Mouse (Mus musculus) megakaryocyte progenitor cell, adult 5-6 weeks (primary cell): ENCODE measurements at regions not wholly inside any gene's neighbourhood (a gene's known extent, or its start where the extent isn't known, plus 50 kb on each side); places are given as distances from the start of the nearest gene placed in this dataset.
A peak's percentile ranks its signal among the peaks of the same experiment; 100 is the strongest.

Experiments
- ATAC-seq: replicated peaks from 2 replicates; pipeline ENCODE4 v1.8.0; 2016; ENCODE audit warnings: mild to moderate bottlenecking, moderate TSS enrichment, inconsistent platforms; ENCODE audit not compliant: poor library complexity

DNA sequence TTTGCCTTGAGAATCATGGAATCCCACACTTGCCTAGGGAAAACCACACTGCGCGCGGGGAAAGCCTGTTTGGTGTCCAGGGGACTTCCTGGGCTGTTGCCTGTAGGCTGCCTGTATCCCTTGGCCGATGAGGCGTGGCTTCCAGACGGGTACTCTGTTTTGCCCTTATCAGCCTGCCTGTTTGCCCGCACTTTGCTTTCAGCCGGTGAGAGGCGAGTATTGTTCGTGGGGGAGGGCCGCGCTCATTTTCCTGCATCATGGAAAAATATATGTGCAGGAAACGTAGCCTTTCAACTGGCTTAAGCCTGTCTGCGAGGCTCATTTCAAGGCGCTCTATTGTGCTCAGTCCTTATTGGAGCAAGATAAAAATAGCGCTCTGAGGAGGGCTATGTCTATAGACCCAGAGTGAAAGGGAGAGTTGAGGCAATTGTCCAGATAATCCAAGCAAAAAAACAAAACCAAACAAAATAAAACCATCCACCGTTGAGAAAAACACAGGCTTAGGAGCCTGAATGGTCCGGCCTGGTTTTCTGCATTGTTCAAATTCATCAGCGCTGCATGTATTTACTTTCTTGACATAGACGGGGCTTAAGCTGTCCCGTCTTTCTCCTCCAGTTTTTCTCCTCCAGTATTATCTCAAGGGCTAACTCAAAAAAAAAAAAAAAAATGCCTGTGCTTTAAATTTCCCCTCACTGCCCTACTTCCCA lies 67.9 kb downstream of the Klf5 start:
- no peak for ATAC-seq

DNA sequence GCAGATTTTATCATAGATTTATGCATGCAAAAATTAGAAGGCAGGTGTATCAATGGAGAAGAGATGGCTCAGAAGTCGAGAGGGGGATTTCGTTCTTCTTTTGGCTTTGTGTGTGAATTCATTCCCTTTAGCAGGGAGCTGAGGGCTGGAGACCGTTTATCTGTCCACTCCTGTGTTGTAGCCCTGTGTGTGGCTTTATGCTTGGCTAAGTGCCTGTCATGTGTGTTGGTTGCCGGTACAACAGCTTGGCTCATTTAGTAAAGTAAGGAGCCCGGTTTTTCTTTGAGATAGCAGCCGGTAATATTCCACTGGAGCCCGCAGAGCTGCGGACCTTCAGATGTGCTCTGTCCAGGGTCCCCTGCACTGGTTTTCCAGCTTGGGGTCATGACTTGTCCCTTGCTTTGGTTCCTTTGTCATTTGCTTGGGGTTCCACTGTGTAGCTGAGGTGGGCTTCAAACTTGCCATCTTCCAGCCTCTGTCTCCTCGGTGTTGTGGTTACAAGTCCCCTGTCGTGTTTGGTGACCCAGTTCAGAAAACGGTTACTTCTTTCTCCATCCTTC lies 68.6 kb downstream of the Klf5 start:
- ATAC-seq = no peak

DNA sequence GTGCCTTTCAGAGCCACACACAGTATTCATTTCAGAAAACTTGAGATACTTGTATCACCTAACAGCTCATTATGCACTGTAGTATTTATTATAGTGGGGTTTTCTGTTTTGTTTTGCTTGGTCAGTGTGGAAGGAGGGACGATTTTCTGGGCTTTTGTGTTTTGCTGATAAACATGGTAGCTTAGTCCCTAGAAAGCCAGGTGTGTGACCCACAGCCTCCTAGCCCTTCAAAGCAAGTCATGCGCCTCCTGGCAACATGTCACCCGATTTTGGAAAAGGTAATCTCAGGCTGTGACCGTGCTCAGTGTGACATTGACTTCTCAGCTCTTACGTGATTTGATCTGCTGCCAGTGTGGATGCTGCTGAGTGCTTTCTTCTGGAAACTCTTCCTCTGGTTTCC lies 70.9 kb downstream of the Klf5 start:
- ATAC-seq = no peak

DNA sequence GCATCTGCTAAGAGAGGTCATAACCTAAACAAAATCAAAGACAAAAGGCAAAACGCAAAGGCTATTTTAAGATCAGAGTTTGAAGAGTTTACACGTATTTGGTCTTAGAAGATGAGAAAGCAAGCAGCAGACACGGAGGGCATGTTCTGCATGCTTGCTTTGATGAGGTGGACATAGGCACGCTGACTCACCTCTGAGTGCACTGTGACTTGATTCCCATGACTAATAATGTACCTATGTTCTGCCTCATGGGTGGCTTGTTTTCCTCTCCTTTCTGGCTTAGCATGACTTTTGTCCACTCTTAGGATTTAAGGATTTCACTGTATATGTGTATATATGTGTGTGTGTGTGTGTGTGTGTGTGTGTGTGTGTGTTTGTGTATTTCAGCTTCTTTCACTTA lies 75.2 kb downstream of the Klf5 start:
- ATAC-seq = no peak

DNA sequence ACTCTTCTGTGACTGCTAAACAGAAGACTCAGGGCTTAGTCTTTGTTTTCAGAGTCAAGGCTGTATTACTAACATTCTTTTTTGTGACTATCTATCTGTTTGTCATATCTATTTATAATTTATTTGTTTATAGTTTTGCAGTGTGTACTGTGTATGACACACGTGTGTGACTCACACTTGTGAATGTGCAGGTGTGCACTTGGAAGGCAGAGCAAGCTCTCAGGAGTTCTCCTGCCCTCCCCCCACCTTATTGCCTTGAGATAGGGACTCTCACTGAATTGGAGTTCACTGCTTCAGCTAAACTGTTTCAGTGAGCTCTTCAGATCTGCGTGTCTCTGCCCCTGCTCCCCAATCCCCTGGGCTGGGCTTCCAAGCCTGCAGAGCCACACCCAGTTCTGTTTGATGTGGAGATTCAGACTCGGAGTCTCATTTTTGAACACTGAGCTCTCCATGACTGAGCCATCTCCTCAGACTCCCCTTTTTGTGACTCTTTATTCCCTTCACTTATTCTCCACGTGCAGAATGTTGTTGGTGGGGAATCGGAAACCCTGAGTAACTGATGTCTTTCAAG lies 76.6 kb downstream of the Klf5 start:
- no peak for ATAC-seq

DNA sequence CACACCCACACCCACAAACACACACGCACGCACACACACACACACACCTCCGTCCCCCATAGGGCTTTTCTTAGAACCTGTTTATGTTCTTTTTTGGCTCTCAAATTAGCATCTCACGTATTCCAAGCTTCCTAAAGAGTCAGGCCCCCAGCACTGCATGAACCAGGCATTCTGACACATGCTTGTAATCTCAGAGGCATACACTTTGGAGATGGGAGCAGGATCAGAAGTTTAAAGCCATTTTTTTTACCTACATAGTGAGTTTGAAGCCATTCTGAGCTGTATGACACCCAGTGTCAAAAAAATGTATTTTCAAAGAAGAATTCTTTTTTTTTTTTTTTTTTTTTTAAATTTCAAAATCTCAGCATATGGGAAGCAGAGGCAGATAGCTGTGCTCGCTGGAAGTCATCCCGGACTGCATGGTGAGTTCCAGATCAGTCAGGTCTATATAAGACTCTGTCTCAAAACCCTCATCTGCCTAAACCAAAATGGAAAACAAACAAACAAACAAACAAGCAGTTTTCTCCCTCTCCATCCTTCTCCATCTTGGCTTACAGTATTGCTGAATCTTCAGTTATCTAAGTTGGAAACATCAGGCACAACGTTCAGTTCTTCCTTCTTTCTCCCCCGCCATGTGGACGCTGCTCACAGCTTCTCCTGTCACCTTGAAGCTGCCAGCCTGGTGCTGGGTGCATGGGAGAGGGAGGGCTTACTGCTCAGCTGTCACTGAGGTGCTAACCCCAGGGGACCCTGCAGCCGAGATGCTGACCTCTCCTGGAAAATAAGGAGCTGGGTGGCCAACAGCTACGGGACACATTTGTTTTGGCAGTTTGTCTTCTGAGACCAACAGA lies 78.4 kb downstream of the Klf5 start:
- no peak for ATAC-seq

DNA sequence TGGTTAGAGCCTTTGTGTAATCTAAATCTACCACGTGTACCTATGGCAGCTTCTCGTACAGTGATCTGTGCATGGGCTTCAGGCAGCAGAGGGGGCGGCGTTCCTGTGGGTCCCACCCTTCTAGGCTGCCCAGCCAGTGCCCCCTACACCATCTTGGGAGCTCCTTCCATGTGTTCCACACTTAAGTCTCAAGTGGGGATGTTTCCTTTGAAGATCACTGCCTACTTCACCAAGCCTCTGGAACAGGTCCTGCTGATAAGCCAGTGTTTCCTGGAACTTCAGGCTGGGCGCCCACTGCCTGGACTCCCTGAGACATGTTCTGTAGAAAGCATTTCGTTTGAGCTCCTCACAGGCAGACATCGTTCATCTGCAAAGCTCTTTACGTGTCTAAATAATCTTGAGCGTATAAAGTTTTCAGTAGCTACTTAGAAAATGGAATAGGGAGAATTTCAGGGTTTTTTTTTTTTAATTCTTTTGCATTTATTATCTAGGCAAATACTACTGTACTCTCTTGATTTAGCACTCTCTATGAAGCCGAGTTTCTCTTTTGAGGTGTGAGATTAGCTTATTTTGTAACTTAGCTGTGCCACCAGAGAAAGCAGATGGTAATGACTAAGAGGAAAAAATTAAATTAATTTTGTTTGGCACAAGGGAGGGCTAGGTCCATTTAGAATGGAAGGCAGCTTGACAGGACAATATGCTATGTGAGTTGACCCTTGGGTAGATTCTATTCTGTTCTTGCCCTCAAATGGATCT lies 82.9 kb downstream of the Klf5 start:
- no peak for ATAC-seq

DNA sequence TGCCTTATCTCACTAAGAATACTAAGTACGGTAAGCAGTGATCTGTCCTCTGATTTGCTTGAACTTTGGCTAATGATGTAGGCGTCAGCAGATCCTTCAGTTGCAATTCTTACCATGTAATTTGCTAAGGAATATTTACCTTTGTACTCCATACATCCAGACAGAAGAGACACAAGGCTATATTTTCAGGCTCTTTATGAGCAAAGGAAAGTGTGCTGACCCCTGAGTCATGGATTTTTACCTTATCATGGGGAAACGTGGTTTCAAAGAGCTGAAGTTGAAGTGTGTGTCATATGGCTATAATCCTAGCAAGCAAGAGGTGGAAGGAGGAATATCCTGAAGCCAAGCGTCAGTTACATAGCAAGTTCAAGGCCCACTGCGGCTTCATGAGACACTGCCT lies 83.6 kb downstream of the Klf5 start:
- ATAC-seq = no peak

DNA sequence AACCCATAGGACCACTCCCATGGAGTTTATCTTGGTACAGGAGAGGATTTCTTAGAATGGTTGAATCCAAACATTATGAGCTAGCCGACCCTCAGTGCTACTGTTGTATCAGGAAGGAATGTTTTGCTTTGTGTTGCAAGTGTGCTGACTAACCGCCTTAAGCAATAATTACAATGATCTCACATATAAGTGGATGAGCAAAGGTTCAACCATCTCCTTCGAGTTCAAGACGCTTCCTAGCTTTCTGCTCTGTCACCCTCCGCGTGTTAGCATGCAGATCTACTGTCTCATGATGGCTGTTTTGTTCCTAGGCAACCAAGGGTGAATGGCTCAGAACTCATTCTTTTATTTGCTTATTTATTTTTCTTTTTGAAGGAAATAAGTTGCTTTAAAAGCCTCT lies 84.7 kb downstream of the Klf5 start:
- ATAC-seq = no peak

DNA sequence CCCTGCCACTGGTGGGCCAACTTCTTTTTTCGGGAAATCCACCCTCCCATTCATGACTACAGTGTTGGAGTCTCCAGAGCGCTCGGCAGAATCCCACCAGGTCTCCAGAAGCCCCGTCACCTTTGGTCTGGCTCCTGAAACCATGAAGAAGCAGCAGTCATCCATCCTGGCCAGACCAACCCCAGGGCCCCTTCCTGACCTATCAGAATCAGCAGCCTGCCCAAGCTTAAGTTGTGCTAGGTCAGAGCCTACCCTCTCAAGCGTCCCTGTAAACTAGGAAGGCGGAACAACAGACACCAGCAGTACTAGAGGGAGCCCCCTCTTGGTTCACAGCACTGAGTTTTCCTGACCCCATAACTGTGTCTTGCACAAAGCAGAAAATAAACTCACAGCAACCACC lies 89.1 kb downstream of the Klf5 start:
- ATAC-seq = no peak

DNA sequence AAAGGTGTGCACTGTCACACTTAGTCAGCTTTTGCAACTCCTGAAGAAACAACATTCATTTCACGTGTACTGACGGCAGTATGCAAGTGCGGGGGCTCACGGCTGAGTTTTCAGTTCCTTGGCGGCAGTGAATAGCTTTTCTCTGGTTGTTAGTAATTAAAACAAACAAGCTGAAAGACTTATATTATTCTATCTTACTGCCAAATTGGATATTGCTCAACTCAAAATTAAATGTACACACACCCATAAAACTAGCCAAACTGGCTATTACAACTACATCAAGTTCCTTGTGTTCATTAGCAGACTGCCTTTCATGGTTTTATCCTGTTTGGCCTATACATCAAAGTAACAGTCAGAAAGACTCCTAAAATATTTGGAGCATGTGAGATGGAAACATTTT lies 90.8 kb downstream of the Klf5 start:
- no peak for ATAC-seq

DNA sequence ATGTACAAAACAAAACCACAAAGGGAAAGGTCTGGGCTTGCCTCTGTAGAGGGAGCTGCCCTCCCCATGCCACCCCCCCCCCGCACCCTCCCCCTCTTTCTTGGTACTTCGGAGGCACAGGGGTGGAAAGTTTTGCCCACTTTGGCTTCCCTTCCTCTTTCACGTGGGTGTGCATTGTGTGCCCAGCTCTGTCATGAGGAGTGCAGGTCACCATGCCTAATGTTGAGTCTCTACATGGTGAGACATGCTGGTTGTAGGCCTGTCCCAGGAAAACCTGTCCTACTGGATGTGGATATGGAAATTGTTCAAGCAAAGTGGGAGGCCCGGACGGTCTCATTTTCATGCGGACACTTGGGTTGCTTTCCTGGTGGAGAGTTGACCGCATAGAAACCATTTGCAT lies 93.2 kb downstream of the Klf5 start:
- no peak for ATAC-seq

DNA sequence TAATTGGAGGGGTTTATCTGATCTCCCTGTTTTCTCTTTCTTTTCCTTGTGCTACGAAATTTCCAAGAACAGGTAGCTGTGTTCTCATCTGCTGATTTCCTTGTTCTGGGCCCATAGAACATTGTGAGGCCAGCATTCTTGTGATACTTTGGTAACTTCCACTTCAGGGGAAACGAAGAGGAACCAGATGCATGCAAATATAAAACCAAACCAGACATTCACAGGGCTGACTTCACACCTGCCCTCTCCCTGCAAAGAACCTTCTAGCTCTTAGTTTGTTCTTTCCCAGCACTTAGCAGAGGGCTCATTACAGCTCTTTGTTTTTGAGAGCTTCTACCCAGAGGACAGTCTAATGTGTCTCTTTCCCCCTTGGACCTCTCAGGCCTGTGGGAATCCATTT lies 94.3 kb downstream of the Klf5 start:
- no peak for ATAC-seq

DNA sequence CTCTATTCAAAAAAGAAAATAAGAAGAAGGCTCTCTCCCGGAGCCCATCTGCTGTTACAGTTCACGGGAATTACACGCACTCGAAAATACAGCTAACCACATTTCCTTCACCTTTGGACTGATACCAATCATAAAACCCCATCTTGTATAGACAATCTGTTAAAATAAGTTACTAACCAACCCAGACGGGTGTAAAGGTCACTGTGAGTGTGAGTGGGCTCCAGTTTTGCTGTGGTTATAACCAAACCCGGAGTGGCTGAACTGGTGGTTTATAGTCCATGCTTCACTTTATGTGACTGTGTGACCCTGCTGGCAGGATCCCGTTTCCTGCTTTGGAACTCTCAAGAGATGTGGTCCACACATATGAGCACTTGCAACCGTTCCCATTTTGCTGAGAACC lies 95.1 kb downstream of the Klf5 start:
- ATAC-seq = no peak

DNA sequence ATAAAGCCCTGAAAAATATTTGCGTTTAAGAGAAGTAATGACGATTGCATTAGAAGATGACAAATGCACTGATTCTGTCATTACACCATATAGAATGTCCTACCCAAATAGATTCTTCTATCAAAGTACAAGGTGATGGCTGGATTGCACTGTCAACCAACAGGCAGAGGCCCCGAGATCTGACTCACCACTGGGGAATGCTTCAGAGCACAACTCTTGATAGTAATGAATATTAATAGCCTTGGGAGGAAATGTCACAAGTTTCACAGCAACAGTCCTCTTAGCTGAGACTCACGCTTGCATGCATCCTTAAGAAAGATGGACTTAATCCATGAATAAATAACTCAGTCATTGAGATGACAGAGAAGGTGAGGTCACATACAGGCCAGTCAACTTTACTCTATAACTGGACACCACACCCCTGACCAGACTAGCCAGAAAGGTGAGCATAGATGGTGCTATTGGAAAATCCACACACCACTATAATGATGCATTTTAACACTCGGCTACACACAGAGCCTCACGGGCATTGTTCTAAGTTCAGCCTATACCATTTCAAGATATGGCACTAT lies 104.8 kb downstream of the Klf5 start:
- ATAC-seq = no peak

DNA sequence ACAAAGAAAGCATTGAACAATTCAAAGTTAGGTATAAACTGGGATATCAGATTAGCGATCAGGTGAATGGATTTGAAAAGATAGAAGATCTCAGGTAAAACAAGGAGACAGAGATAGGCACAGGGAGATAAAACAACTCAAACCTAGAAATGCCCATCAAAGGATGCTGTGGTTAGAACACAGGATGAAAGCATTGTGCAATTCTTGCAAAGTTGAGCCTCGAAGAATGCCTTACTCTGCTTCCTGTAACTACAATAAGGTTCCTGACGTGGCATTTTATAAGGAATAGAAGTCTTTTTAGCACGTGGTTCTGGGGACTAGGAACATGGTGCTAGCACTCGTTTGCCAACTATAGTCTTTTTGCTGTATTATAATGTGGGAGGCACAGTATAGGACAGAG lies 106.7 kb downstream of the Klf5 start:
- peak; percentile 60 for ATAC-seq

DNA sequence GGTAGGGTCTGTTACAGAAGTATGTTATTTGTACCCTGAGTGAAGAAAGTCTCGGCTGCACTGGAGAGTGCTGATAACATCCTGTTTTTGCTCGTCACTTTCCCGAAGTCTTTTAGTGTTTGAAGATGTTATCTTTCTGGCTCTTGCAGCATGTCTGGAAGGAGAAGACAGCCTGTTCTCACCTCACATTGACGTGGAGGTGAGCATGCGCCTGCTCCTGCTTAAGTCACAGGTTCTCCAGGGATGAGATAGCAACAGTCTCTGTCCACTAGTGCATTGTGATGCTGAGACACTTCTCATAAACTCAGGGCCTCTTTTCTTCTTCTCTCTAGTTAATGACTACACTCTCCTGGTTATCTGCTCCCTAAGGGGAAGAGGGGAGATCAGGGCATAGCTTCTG lies 113.3 kb downstream of the Klf5 start:
- no peak for ATAC-seq

DNA sequence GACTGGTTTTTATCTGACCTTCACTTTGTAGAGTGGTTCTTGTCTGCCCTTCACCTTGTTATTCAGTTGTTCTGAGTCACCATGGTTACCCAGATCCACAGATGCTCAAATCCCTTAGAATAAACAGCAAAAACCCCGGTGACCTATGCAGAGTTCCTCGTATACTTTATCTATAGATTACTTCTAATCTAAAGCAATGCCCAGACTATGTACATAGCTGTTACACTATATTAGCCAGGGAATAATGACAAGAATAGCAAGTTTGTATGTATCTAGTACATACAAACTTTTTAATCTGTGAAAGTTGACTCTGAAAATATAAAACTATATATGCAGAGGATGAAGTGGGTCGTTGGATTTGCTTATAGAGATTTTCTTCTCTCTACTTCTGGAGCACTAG lies 117.7 kb downstream of the Klf5 start:
- no peak for ATAC-seq

DNA sequence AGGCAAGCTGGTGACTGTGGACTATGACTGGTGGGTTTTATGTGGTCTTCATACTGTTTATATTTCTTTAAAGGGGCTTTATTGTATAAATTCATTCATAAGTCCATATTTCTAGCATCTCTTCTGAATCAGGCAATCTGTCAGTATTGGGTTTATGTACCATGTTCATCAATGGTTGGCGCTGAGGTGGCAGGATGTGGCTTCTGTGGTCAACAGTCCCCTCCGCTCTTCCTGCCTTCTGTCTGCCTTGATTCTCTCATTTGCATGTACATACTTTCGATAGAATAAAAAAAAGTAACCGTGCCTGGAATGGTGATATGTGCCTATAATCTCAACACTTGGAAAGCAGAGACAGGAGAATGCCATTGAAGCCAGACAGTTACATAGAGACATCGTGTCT lies 120.5 kb downstream of the Klf5 start:
- peak; percentile 55 for ATAC-seq

DNA sequence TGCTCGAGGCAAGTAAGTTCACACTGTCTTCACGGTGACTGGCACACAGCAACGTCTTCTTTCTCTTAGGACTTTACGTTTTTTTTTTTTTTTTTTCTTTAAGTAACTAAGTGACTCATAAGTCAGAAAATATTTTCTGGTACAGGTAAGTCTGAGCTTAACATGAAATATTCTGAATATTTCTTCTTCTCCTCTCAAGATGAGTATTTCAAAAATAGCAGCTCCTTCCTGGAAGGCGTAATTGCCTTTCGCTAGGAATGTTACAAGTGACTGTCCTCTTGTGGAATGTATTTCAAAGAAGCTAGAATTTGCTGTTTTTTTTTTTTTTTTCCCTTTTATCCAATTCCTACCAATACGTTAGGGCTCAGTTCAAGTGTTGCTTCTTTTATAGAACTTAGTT lies 124.8 kb downstream of the Klf5 start:
- no peak for ATAC-seq

DNA sequence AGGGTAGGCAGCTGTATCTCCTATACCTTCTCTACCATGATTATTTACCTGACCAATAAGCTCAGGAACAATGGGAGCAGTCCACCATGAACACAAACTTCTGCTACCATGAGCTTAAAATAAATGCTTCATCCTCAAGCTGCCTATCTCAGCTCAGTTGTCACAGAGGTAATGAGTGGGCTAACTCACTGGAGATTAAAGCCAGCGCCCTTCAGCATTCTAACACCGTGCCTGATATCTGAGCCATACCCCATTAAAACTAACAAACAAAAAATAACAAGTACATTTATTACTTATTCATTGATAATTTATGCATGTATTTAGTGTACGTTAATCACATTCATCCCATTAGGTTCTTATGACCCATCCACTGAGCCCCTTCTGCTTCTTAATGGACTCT lies 128.6 kb downstream of the Klf5 start:
- no peak for ATAC-seq
